11 mouse cellular contexts compared by ENCODE assay signal in genomic region chr2:173251675-173252074, GRCm38 (mm10). TPM values are rescaled to one million over a fixed set of nuclear protein-coding genes. Genes with fewer than 3 reads are reported as not detected.
DNase-seq lines count a peak whose midpoint lies in the region; ATAC-seq and TF ChIP-seq lines count a peak whose summit lies in the region.
"Had no signal": no experiment of that assay in that cellular context is flagged by ENCODE, and none has a peak within 500 bp of the region (broad histone marks: within the 10 kb centered on the region; RNA-seq: fewer than 3 reads in every experiment).

No protein-coding gene starts in this region.

- intact Hi-C loops in left cerebral cortex, postnatal 4 days (cut with DNase I), result no loop called here

- no peaks in the 10 kb centered on the region for H3K27me3 ChIP-seq in hindbrain, postnatal 0 days (ENCODE audit: insufficient read depth, low read length)
- H3K27me3 ChIP-seq in hindbrain, embryonic 11.5 days (ENCODE audit: control insufficient read depth, insufficient read depth, low read length), result no peaks in the 10 kb centered on the region

- no peaks in the 10 kb centered on the region for H3K36me3 ChIP-seq in hindbrain, postnatal 0 days (ENCODE audit: insufficient read depth, low read length)
- H3K36me3 ChIP-seq in hindbrain, embryonic 11.5 days (ENCODE audit: control insufficient read depth, insufficient read depth, low read length), result no peaks in the 10 kb centered on the region

- 33% methylated on average over 9 of the region's 9 CpGs for WGBS in hindbrain, postnatal 0 days
- 81% methylated on average over 9 of the region's 9 CpGs for WGBS in hindbrain, embryonic 11.5 days

- H3K27ac ChIP-seq in hindbrain, postnatal 0 days, result no peak overlapping the region
- H3K27ac ChIP-seq in hindbrain, embryonic 11.5 days (ENCODE audit: low read depth, low read length), result no peak overlapping the region
- H3K27ac ChIP-seq: hindbrain, embryonic 14.5 days had no signal

- peak; percentile 57 for DNase-seq in hindbrain, postnatal 0 days (ENCODE audit: low spot score)
- no peak for DNase-seq in hindbrain, embryonic 11.5 days (ENCODE audit: low spot score)
- DNase-seq in NIH3T3 (ENCODE audit: low read depth), result peak; percentile 49
- peak; percentile 76 for DNase-seq in brain, adult 2 months (ENCODE audit: low read depth, low spot score)
- peak; percentile 60 for DNase-seq in left cerebral cortex, postnatal 4 days
- no peak for DNase-seq in testis, postnatal 14 days (ENCODE audit: low spot score)
- DNase-seq: cerebellum, postnatal 25 days; lung, postnatal 14 days had no signal

- TF ChIP-seq CTCF in hindbrain, postnatal 0 days (IDR thresholded peaks at IDR 0.05; ENCODE audit: low read depth), result no peak

- H3K4me3 ChIP-seq in hindbrain, postnatal 0 days (ENCODE audit: low read length), result no peak overlapping the region
- H3K4me3 ChIP-seq in hindbrain, embryonic 11.5 days (ENCODE audit: low read depth, low read length), result no peak overlapping the region

- H3K4me1 ChIP-seq in hindbrain, postnatal 0 days (ENCODE audit: insufficient read depth, low read length), result peaks cover 40% of the 10 kb centered on the region
- H3K4me1 ChIP-seq in hindbrain, embryonic 11.5 days (replicated peaks; ENCODE audit: control insufficient read depth, insufficient read depth, low read length), result peaks cover 38% of the 10 kb centered on the region

- ATAC-seq in hindbrain, postnatal 0 days, result no peak
- ATAC-seq in hindbrain, embryonic 11.5 days (ENCODE audit: low FRiP score), result no peak
- no peak for ATAC-seq in erythroid progenitor cell, adult 5-6 weeks (replicated peaks; ENCODE audit: low FRiP score, poor library complexity, severe bottlenecking)

- H3K9ac ChIP-seq in hindbrain, postnatal 0 days (replicated peaks; ENCODE audit: low read length), result no peak overlapping the region
- no peak overlapping the region for H3K9ac ChIP-seq in hindbrain, embryonic 11.5 days (ENCODE audit: low read depth, low read length)
- H3K9ac ChIP-seq: hindbrain, embryonic 14.5 days had no signal

- H3K4me2 ChIP-seq in hindbrain, postnatal 0 days (ENCODE audit: low read depth, low read length), result no peak overlapping the region
- no peak overlapping the region for H3K4me2 ChIP-seq in hindbrain, embryonic 11.5 days (replicated peaks; ENCODE audit: low read depth, low read length)
- H3K4me2 ChIP-seq: hindbrain, embryonic 14.5 days had no signal

- H3K9me3 ChIP-seq in hindbrain, postnatal 0 days (ENCODE audit: low read length), result no peaks in the 10 kb centered on the region
- H3K9me3 ChIP-seq in hindbrain, embryonic 11.5 days (ENCODE audit: control insufficient read depth, low read length), result no peaks in the 10 kb centered on the region

RNA-seq across cellular contexts. Expression of gene Pmepa1, which starts 24.7 kb away (rescaled TPM):
- 7.7 and 16.0 TPM in 2 replicates for total RNA-seq in hindbrain, postnatal 0 days (2014; rRNA removed)
- 2.6 and 3.0 TPM in 2 replicates for polyA plus RNA-seq in hindbrain, postnatal 0 days (2015; fragmentation: Nextera tagmentation; extraction: Ambion mirVana)
- 3.4 and 5.0 TPM in 2 replicates for polyA plus RNA-seq in hindbrain, embryonic 11.5 days (2014; fragmentation: Nextera tagmentation; extraction: Ambion mirVana)
- 10 to 100 TPM; 32.7 to 45.3 TPM for total RNA-seq in left cerebral cortex, postnatal 4 days (2021)
- total RNA-seq in erythroid progenitor cell, adult 5-6 weeks (2015; ENCODE audit: low replicate concordance), result 0.36 TPM in 1 of 2 replicates, not detected in the other
- total RNA-seq in erythroid progenitor cell, adult 5-6 weeks (2017; ENCODE audit: low replicate concordance), result not detected in 2 replicates
- total RNA-seq: MEL had no signal

RNA-seq across cellular contexts. Expression of gene Zbp1, which starts 33.0 kb away (rescaled TPM):
- total RNA-seq in hindbrain, postnatal 0 days (2014; rRNA removed), result not detected in 2 replicates
- polyA plus RNA-seq in hindbrain, postnatal 0 days (2015; fragmentation: Nextera tagmentation; extraction: Ambion mirVana), result 0.58 and 0.68 TPM in 2 replicates
- polyA plus RNA-seq in hindbrain, embryonic 11.5 days (2014; fragmentation: Nextera tagmentation; extraction: Ambion mirVana), result 0.33 TPM in 1 of 2 replicates, not detected in the other
- under 1 TPM in 1 of 2 experiments, not detected in 1; 0.20 TPM for total RNA-seq in left cerebral cortex, postnatal 4 days (2021)
- total RNA-seq in erythroid progenitor cell, adult 5-6 weeks (2015; ENCODE audit: low replicate concordance), result 2.2 TPM in 1 of 2 replicates, not detected in the other
- total RNA-seq in erythroid progenitor cell, adult 5-6 weeks (2017; ENCODE audit: low replicate concordance), result 1.2 and 9.6 TPM in 2 replicates
- total RNA-seq: MEL had no signal

Comparison
In these comparisons a context has a peak if more than half of its experiments do, and no peak if none do; other contexts are left out.
1. DNase-seq: peak in hindbrain, postnatal 0 days (single experiment), NIH3T3 (single experiment), brain, adult 2 months (single experiment) and left cerebral cortex, postnatal 4 days (single experiment); none in hindbrain, embryonic 11.5 days (single experiment) and testis, postnatal 14 days (single experiment).